Mouse (Mus musculus) ovary, postnatal 36 days (tissue): ENCODE measurements around the gene Phactr1.

Experiments used
- DNase-seq: peaks from one replicate; pipeline ENCODE4 v3.0.0; 2022; ENCODE audit warnings: low spot score, mixed read lengths

The Phactr1 gene

GRCm38 (mm10) chr13:42872125-42872524 lies 191.7 kb downstream of the Phactr1 start:
- no peak for DNase-seq

GRCm38 (mm10) chr13:42878346-42878745 lies 197.9 kb downstream of the Phactr1 start:
- no peak for DNase-seq

- DNase-seq = no peak
Observed at GRCm38 (mm10) chr13:42884033-42884724, 203.8 kb downstream of the Phactr1 start.

GRCm38 (mm10) chr13:42884725-42885115 lies 204.3 kb downstream of the Phactr1 start:
- no peak for DNase-seq

- DNase-seq = no peak
Observed at GRCm38 (mm10) chr13:42887701-42888100, 207.3 kb downstream of the Phactr1 start.

- no peak for DNase-seq
Observed at GRCm38 (mm10) chr13:42889516-42890474, 209.4 kb downstream of the Phactr1 start.

- DNase-seq = no peak
Observed at GRCm38 (mm10) chr13:42890651-42891050, 210.2 kb downstream of the Phactr1 start.

GRCm38 (mm10) chr13:42894016-42894415 lies 213.6 kb downstream of the Phactr1 start:
- DNase-seq = no peak

- DNase-seq = no peak
Observed at GRCm38 (mm10) chr13:42894598-42894997, 214.2 kb downstream of the Phactr1 start.

GRCm38 (mm10) chr13:42895980-42896379 lies 215.6 kb downstream of the Phactr1 start:
- no peak for DNase-seq

GRCm38 (mm10) chr13:42899611-42900010 lies 219.2 kb downstream of the Phactr1 start:
- no peak for DNase-seq

- no peak for DNase-seq
Observed at GRCm38 (mm10) chr13:42901837-42902236, 221.4 kb downstream of the Phactr1 start.

GRCm38 (mm10) chr13:42902859-42903258 lies 222.4 kb downstream of the Phactr1 start:
- no peak for DNase-seq

GRCm38 (mm10) chr13:42905818-42906217 lies 225.4 kb downstream of the Phactr1 start:
- no peak for DNase-seq

- DNase-seq = no peak
Observed at GRCm38 (mm10) chr13:42906990-42907389, 226.6 kb downstream of the Phactr1 start.

- no peak for DNase-seq
Observed at GRCm38 (mm10) chr13:42915081-42915480, 234.7 kb downstream of the Phactr1 start.

- DNase-seq = no peak
Observed at GRCm38 (mm10) chr13:42915851-42916193, 235.4 kb downstream of the Phactr1 start.

- DNase-seq = peak; percentile 33
Observed at GRCm38 (mm10) chr13:42916194-42917033, 236.0 kb downstream of the Phactr1 start.

GRCm38 (mm10) chr13:42917251-42917650 lies 236.8 kb downstream of the Phactr1 start:
- peak; percentile 34 for DNase-seq

- no peak for DNase-seq
Observed at GRCm38 (mm10) chr13:42920062-42920461, 239.6 kb downstream of the Phactr1 start.

- no peak for DNase-seq
Observed at GRCm38 (mm10) chr13:42921769-42922450, 241.5 kb downstream of the Phactr1 start.

GRCm38 (mm10) chr13:42927778-42928177 lies 247.4 kb downstream of the Phactr1 start:
- no peak for DNase-seq
